Mouse (Mus musculus): ENCODE measurements around the gene Slc13a3. TPM values are rescaled to one million over a fixed set of nuclear protein-coding genes. Genes with fewer than 3 reads are reported as not detected.

Gene Slc13a3
- total RNA-seq, 2 experiments from 2014 or later: 0.37 to 0.42 TPM

- no peak for ATAC-seq (ENCODE audit: poor library complexity, severe bottlenecking)
Measured at GRCm38 (mm10) chr2:165415795-165416194, 57.2 kb downstream of the Slc13a3 start.

- no peak for ATAC-seq (ENCODE audit: poor library complexity, severe bottlenecking)
Measured at GRCm38 (mm10) chr2:165415141-165415721, 57.8 kb downstream of the Slc13a3 start.

- ATAC-seq (ENCODE audit: poor library complexity, severe bottlenecking): no peak
Measured at GRCm38 (mm10) chr2:165414321-165414720, 58.7 kb downstream of the Slc13a3 start.

- no peak for ATAC-seq (ENCODE audit: poor library complexity, severe bottlenecking)
Measured at GRCm38 (mm10) chr2:165413884-165414283, 59.1 kb downstream of the Slc13a3 start.

- ATAC-seq (ENCODE audit: poor library complexity, severe bottlenecking): peak; percentile 63
Measured at GRCm38 (mm10) chr2:165407700-165408301, 65.2 kb downstream of the Slc13a3 start.

- ATAC-seq (ENCODE audit: poor library complexity, severe bottlenecking): peak; percentile 45
Measured at GRCm38 (mm10) chr2:165405351-165405750, 67.7 kb downstream of the Slc13a3 start.

GRCm38 (mm10) chr2:165404951-165405350 is 68.1 kb downstream of the Slc13a3 start:
- peak; percentile 76 for ATAC-seq (ENCODE audit: poor library complexity, severe bottlenecking)

- ATAC-seq (ENCODE audit: poor library complexity, severe bottlenecking): no peak
Measured at GRCm38 (mm10) chr2:165398164-165398785, 74.8 kb downstream of the Slc13a3 start.

- no peak for ATAC-seq (ENCODE audit: poor library complexity, severe bottlenecking)
Measured at GRCm38 (mm10) chr2:165397502-165398163, 75.4 kb downstream of the Slc13a3 start.

GRCm38 (mm10) chr2:165396831-165397501 is 76.1 kb downstream of the Slc13a3 start:
- ATAC-seq (ENCODE audit: poor library complexity, severe bottlenecking): no peak

GRCm38 (mm10) chr2:165392156-165392555 is 80.9 kb downstream of the Slc13a3 start:
- no peak for ATAC-seq (ENCODE audit: poor library complexity, severe bottlenecking)

- peak; percentile 56; the same call in 1 of the 2 replicates for ATAC-seq (ENCODE audit: poor library complexity, severe bottlenecking)
Measured at GRCm38 (mm10) chr2:165391561-165391960, 81.5 kb downstream of the Slc13a3 start.

GRCm38 (mm10) chr2:165389299-165389952 is 83.6 kb downstream of the Slc13a3 start:
- ATAC-seq (ENCODE audit: poor library complexity, severe bottlenecking): no peak

GRCm38 (mm10) chr2:165387844-165388495 is 85.1 kb downstream of the Slc13a3 start, which contains the start of gene Zfp334:
Zfp334 (minus strand) TSS chr2:165388259.
- no peak for ATAC-seq (ENCODE audit: poor library complexity, severe bottlenecking)

GRCm38 (mm10) chr2:165387370-165387769 is 85.7 kb downstream of the Slc13a3 start:
- ATAC-seq (ENCODE audit: poor library complexity, severe bottlenecking): no peak

GRCm38 (mm10) chr2:165380050-165380449 is 93.0 kb downstream of the Slc13a3 start:
- ATAC-seq (ENCODE audit: poor library complexity, severe bottlenecking): no peak

- no peak for ATAC-seq (ENCODE audit: poor library complexity, severe bottlenecking)
Measured at GRCm38 (mm10) chr2:165376001-165376400, 97.0 kb downstream of the Slc13a3 start.

GRCm38 (mm10) chr2:165375478-165375877 is 97.6 kb downstream of the Slc13a3 start:
- no peak for ATAC-seq (ENCODE audit: poor library complexity, severe bottlenecking)

- ATAC-seq (ENCODE audit: poor library complexity, severe bottlenecking): no peak
Measured at GRCm38 (mm10) chr2:165371066-165371465, 102.0 kb downstream of the Slc13a3 start.

- ATAC-seq (ENCODE audit: poor library complexity, severe bottlenecking): no peak
Measured at GRCm38 (mm10) chr2:165370348-165370747, 102.7 kb downstream of the Slc13a3 start.
